Mouse (Mus musculus): ENCODE data around the gene Slc6a5.

Slc6a5 gene

DNA sequence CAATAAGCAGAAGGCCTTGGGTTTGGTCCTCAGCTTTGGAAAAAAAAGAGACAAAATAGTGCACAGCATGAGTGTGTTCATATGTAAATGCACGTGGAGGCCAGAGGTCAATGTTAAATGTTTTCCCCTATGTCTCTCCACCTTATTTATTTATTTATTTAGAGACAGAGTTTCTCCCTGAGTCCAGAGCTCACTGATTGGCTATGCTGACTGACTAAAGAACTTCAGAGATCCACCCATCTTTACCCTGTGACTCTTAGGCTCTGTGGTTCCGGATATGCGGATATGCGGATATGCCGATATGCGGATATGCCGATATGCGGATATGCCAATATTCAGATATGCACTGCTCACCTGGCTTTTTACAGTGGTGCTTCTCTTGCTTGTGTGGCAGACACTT, 76.0 kb downstream of the Slc6a5 start:
- no peak for DNase-seq

DNA sequence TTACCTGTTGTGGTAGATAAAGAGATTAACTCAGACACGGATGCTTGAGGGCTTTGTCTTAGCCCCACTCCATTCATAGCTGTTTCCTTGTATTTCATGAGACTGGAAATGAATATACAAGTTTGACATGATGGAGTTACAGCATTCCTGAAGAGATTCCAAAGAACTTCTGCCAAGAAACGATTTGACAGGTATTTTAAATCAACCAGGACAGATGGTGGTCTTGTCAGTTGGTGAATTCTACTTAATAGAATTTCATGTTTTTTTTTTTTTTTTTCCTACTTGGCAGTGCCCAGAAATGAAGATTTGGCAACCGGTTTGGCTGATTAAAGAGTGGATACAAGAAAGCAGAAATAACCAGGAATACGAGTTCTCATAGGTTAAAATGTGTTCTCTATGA, 89.4 kb downstream of the Slc6a5 start:
- no peak for DNase-seq

DNA sequence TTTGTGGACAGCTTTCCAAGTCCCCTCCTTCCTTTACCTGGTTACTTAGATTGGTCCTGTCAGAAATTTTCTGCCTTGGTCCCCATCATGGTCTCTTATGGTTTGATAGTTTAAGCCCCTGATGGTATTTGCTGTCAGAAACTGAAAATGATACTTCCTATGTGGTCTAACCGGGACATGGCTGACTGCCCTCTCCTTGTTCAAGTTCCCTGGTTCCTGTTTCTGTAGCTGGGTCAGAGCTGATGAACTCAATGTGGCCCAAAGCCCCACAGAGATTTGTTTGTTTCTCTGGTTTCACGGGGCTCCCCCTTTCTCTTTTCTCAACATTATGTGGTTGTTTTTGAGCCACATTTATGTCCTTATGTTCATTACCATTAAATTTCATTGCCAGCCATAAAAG, 95.3 kb downstream of the Slc6a5 start:
- DNase-seq: no peak

Measured in cerebellum, adult 9-10 months (tissue).